Mouse (Mus musculus) neural tube, embryonic 14.5 days (tissue): ENCODE measurements around the gene Crim1. TPM values are rescaled to one million over a fixed set of nuclear protein-coding genes. Genes with fewer than 3 reads are reported as not detected.

Experiments used
- ATAC-seq: fragments of 200-750 bp; cut with Nextera tagmentation; 2 replicates; pipeline ENCODE4 v1.8.0; 2017; ENCODE audit warnings: low read depth, mild to moderate bottlenecking, moderate TSS enrichment, moderate library complexity
- H3K27ac ChIP-seq: fragments of 300-500 bp; sonication (generic); 2 replicates; pipeline ENCODE4 v1.5.1; 2014; ENCODE audit warnings: low read depth, mild to moderate bottlenecking, control low read depth, low read length, moderate library complexity, mixed read lengths
- H3K27me3 ChIP-seq: fragments of 300-500 bp; sonication (generic); 2 replicates; pipeline ENCODE4 v1.6.1; 2014; ENCODE audit warnings: low read length; ENCODE audit not compliant: control insufficient read depth, insufficient read depth
- H3K36me3 ChIP-seq: fragments of 300-500 bp; sonication (generic); 2 replicates; pipeline ENCODE4 v1.6.1; 2014; ENCODE audit warnings: low read length, mixed read lengths; ENCODE audit not compliant: control insufficient read depth, insufficient read depth
- H3K4me1 ChIP-seq: fragments of 300-500 bp; sonication (generic); 2 replicates; pipeline ENCODE4 v1.6.1; 2014; ENCODE audit warnings: low read length; ENCODE audit not compliant: control insufficient read depth, insufficient read depth
- H3K4me2 ChIP-seq: fragments of 300-500 bp; sonication (generic); 2 replicates; pipeline ENCODE4 v1.6.1; 2014; ENCODE audit warnings: mild to moderate bottlenecking, low read depth, low read length, control low read depth
- H3K4me3 ChIP-seq: fragments of 300-500 bp; sonication (generic); 2 replicates; pipeline ENCODE4 v1.5.1; 2014; ENCODE audit warnings: low read depth, low read length, control low read depth, mixed read lengths
- H3K9ac ChIP-seq: fragments of 300-500 bp; sonication (generic); replicated peaks from 2 replicates; pipeline ENCODE4 v1.6.1; 2014; ENCODE audit warnings: low read depth, mild to moderate bottlenecking, control low read depth, low read length, mixed read lengths
- H3K9me3 ChIP-seq: fragments of 300-500 bp; sonication (generic); 2 replicates; pipeline ENCODE4 v1.6.1; 2016; ENCODE audit warnings: low read length; ENCODE audit not compliant: control insufficient read depth
- WGBS: fragments of 180-500 bp; shearing (Covaris S2); extraction: QIAGEN DNeasy Blood & Tissue Kit; methylation state at CpG from one replicate; pipeline ENCODE4 v1.1.7; 2014; 5-methylcytosine and 5-hydroxymethylcytosine counted together
- polyA plus RNA-seq: library from polyadenylated mRNA; unstranded; fragments of >200 nt; fragmentation: Nextera tagmentation; extraction: Ambion mirVana; gene quantifications from 2 replicates; pipeline ENCODE4 v1.2.1, GENCODE M21; 2014

The Crim1 gene
- polyA plus RNA-seq, 1 experiment from 2014 or later = 22.8 TPM

- WGBS = 70% methylated on average over 6 of the region's 6 CpGs
- H3K9me3 ChIP-seq = no peaks in the 10 kb centered on the region
- no peak overlapping the region for H3K4me3 ChIP-seq
- H3K36me3 ChIP-seq = no peaks in the 10 kb centered on the region
- H3K27ac ChIP-seq = no peak overlapping the region
- H3K27me3 ChIP-seq = no peaks in the 10 kb centered on the region
- H3K4me2 ChIP-seq = no peak overlapping the region
- ATAC-seq = no peak
- peaks cover 2% of the 10 kb centered on the region; the same call in 1 of the 2 replicates for H3K4me1 ChIP-seq
- H3K9ac ChIP-seq = no peak overlapping the region
These were observed 17.4 kb downstream of the Crim1 start for GRCm38 (mm10) chr17:78217406-78217805.

DNA sequence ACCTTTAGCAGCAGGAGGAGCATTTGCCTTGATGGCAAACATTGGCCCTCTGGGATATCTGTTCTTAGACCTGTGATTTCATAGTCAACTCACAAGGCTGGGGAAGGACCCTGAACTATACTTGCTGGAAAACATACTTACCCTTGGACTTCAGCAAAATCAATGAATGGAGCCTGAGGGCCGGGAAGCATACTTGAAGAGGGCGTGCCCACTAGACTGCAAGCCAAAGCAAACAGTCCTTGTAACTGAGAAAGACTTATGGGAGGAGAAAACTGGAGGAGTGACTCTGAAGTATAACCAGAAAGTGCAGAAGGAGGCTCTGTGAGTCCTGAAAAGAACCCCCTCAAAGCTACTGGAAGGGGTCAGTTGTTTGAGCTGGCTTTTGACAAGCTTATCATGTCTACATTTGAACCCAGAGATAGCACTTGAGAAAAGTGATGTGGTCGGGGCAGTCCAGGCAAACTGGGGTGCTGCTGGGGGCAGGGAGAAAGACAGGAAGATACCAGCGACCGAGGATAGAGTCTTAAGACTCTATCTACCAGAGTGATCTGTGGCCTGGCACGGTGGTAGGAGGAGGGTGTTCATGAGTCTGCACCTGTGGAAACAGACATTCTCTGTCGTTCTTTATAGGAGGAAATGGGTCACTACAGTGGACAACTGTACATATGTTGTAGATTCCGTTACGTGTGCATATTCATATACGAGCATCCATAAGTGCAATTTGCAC lies 18.6 kb downstream of the Crim1 start:
- no peaks in the 10 kb centered on the region for H3K27me3 ChIP-seq
- 92% methylated on average over 10 of the region's 10 CpGs for WGBS
- no peak overlapping the region for H3K4me2 ChIP-seq
- H3K9me3 ChIP-seq = no peaks in the 10 kb centered on the region
- H3K36me3 ChIP-seq = no peaks in the 10 kb centered on the region
- H3K27ac ChIP-seq = no peak overlapping the region
- no peak overlapping the region for H3K4me3 ChIP-seq
- peaks cover 9% of the 10 kb centered on the region; the same call in 1 of the 2 replicates for H3K4me1 ChIP-seq
- H3K9ac ChIP-seq = no peak overlapping the region
- no peak for ATAC-seq

DNA sequence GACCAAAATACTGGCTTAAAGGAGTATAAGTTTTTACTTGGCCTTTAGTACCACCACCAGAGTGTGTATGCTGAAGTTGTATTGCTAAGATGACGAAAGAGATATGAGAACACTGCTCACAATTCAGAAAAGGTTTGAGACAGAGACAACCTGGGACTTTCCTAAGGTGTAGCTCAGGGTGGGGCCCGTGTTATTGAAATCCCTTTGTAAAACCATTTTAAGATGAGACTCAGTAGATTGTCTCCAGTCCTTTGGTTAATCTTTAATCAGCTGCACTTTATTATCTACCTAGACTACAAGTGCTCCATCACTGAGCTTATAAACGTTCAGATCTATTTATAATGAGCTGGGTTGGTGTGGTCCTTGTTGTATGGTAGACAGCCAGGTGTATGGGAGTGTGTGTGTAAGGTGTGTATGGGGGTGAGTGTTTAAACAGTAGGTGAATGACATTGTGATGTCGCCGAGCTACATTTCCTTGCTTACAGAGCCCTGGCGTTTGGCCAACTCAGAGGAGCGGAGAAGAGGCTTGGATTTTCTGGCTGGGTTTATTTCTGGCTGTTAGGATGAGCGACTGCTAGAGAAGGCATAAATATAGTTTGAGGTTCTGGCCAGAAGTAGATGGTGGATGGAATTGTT lies 21.1 kb downstream of the Crim1 start:
- Histone ChIP-seq H3K9me3 (no peaks in the 10 kb centered on the region), H3K36me3 (no peaks in the 10 kb centered on the region), H3K4me2 (no peak overlapping the region), H3K9ac (no peak overlapping the region), H3K27me3 (no peaks in the 10 kb centered on the region), H3K4me3 (no peak overlapping the region), H3K4me1 (peaks cover 20% of the 10 kb centered on the region; the same call in 1 of the 2 replicates), H3K27ac (no peak overlapping the region)
- WGBS = 69% methylated on average over 8 of the region's 8 CpGs
- no peak for ATAC-seq

GRCm38 (mm10) chr17:78221860-78222259 lies 21.8 kb downstream of the Crim1 start:
- no peaks in the 10 kb centered on the region for H3K27me3 ChIP-seq
- no peak overlapping the region for H3K27ac ChIP-seq
- H3K4me1 ChIP-seq = peaks cover 20% of the 10 kb centered on the region; the same call in 1 of the 2 replicates
- WGBS = 87% methylated on average over 1 of the region's 1 CpGs
- no peak overlapping the region for H3K4me3 ChIP-seq
- ATAC-seq = no peak
- H3K9ac ChIP-seq = no peak overlapping the region
- no peaks in the 10 kb centered on the region for H3K36me3 ChIP-seq
- no peak overlapping the region for H3K4me2 ChIP-seq
- H3K9me3 ChIP-seq = no peaks in the 10 kb centered on the region

- WGBS = 11% methylated on average over 10 of the region's 10 CpGs
- ATAC-seq = peak; percentile 89
- Histone ChIP-seq H3K4me2 (peak overlapping the region; percentile 35), H3K9ac (peak overlapping the region; percentile 37; the same call in 1 of the 2 replicates), H3K9me3 (no peaks in the 10 kb centered on the region), H3K4me3 (no peak overlapping the region), H3K27ac (peak overlapping the region; percentile 40; the same call in 1 of the 2 replicates), H3K4me1 (peaks cover 20% of the 10 kb centered on the region; the same call in 1 of the 2 replicates), H3K36me3 (no peaks in the 10 kb centered on the region), H3K27me3 (no peaks in the 10 kb centered on the region)
These were observed 23.9 kb downstream of the Crim1 start for GRCm38 (mm10) chr17:78223988-78224387.

DNA sequence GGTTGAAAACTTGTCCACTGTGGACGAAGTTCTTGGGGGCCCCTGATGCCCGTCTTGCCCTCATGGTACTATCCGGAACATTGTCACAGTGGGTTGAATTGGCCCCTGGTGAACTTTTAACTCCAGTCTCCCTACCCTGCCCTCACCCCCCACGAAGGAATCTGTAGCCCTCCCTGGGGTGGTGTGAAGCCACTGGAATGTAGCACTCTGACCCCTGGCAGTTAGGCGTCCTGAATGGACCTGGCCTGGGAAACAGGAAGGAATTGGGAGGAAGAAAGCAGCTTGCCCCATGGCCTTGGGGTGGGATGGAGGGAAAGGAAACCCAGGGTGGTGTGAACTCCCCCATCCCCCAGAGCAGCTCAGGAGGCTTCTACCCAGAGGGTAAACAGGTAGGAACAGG lies 25.5 kb downstream of the Crim1 start:
- 67% methylated on average over 5 of the region's 5 CpGs for WGBS
- no peaks in the 10 kb centered on the region for H3K9me3 ChIP-seq
- H3K4me2 ChIP-seq = no peak overlapping the region
- no peak overlapping the region for H3K4me3 ChIP-seq
- no peak overlapping the region for H3K27ac ChIP-seq
- H3K9ac ChIP-seq = no peak overlapping the region
- H3K36me3 ChIP-seq = no peaks in the 10 kb centered on the region
- no peak for ATAC-seq
- no peaks in the 10 kb centered on the region for H3K27me3 ChIP-seq
- peaks cover 18% of the 10 kb centered on the region; the same call in 1 of the 2 replicates for H3K4me1 ChIP-seq

- H3K9ac ChIP-seq = no peak overlapping the region
- H3K27me3 ChIP-seq = no peaks in the 10 kb centered on the region
- ATAC-seq = no peak
- no peak overlapping the region for H3K27ac ChIP-seq
- H3K9me3 ChIP-seq = no peaks in the 10 kb centered on the region
- H3K4me3 ChIP-seq = no peak overlapping the region
- no peaks in the 10 kb centered on the region for H3K36me3 ChIP-seq
- H3K4me1 ChIP-seq = peaks cover 19% of the 10 kb centered on the region; the same call in 1 of the 2 replicates
- WGBS = 79% methylated on average over 3 of the region's 3 CpGs
- H3K4me2 ChIP-seq = no peak overlapping the region
These were observed 27.2 kb downstream of the Crim1 start for GRCm38 (mm10) chr17:78227211-78227610.

DNA sequence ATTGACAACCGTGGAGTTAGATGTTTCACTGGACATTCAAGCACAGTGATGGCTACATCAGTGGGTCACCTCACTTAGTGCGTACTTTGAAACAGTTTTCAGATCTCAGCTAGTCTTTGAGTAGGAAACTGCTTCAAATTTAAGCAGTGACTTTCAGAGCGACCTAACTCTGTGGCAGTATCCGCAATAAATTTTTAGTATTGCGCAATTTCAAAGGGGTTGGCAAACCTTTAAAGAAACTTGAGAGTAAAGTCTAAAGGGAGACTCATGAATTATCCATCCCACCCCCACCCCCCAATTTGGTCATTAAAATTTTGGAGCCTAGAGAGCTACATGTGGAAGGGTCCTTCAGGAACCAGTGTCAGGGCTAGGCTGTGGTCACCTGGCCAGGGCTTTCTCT lies 31.5 kb downstream of the Crim1 start:
- Histone ChIP-seq H3K27ac (no peak overlapping the region), H3K9ac (no peak overlapping the region), H3K9me3 (no peaks in the 10 kb centered on the region), H3K4me2 (no peak overlapping the region), H3K4me1 (peaks cover 5% of the 10 kb centered on the region; the same call in 1 of the 2 replicates), H3K36me3 (no peaks in the 10 kb centered on the region), H3K4me3 (no peak overlapping the region), H3K27me3 (no peaks in the 10 kb centered on the region)
- ATAC-seq = no peak
- 96% methylated on average over 5 of the region's 5 CpGs for WGBS

DNA sequence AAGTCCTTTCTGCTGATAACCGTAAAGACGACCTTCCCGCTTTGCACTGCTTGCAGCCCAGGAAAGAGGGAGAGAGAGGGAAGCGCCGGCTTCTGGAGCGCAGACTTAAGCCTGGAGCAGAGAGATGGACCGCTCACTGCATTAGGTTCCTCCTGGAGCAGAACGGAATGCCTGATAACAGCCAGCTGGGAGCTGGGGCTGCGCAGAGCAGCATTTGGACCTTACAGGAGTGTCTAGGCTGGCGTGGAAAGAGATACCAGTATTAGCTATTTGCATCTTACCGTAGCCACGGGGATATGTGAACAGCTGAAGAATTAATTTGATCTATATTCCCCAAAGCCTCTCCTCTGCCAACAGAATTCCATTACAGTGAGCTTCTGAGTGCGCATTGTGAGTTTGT lies 32.7 kb downstream of the Crim1 start:
- Histone ChIP-seq H3K27me3 (no peaks in the 10 kb centered on the region), H3K4me2 (no peak overlapping the region), H3K27ac (peak overlapping the region; percentile 45; the same call in 1 of the 2 replicates), H3K36me3 (no peaks in the 10 kb centered on the region), H3K9ac (no peak overlapping the region), H3K9me3 (no peaks in the 10 kb centered on the region), H3K4me1 (peaks cover 5% of the 10 kb centered on the region; the same call in 1 of the 2 replicates), H3K4me3 (no peak overlapping the region)
- WGBS = 53% methylated on average over 13 of the region's 13 CpGs
- peak; percentile 85 for ATAC-seq
